Mouse (Mus musculus): ENCODE data around the gene Shisa4.

GRCm38 (mm10) chr1:135384171-135384570 is 9.1 kb upstream of the Shisa4 start:
- TF ChIP-seq CTCF (IDR thresholded peaks at IDR 0.05; ENCODE audit: borderline replicate concordance, insufficient read depth, low read length) = no peak
- no peak for TF ChIP-seq POLR2A (IDR thresholded peaks at IDR 0.05; ENCODE audit: low read depth, low read length)
